Mouse (Mus musculus) bone marrow macrophage, adult 2 months (primary cell): Measurements from ENCODE around the gene Cep295.

Experiments
- CTCF ChIP-seq: IDR thresholded peaks from 2 replicates; pipeline ENCODE4 v1.5.1; 2012; ENCODE audit warnings: low read depth, mild to moderate bottlenecking, low read length, moderate library complexity
- POLR2A ChIP-seq: IDR thresholded peaks from 2 replicates; pipeline ENCODE4 v1.6.1; 2012; ENCODE audit warnings: mild to moderate bottlenecking, low read depth, low read length, borderline replicate concordance

DNA sequence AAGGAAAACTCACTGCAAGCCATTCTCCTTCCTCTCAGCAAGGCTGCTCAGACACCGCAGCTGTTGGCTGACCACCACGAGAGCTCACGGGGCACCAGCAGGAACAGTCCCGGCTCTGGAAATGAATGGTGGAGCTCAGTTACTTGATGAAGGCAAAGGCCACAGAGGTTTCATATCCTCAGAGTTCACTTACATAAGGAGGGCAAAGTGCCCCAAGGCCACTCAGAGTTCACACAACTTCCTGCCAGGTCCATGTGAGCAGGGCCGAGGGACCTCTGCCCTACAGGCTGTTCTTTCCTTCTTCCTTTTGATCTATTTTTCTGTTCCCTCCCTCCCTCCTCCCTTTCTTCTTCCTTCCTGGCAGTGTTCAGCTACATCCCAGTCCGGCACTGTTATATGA lies 56.2 kb downstream of the Cep295 start:
- TF ChIP-seq POLR2A (no peak), CTCF (no peak)
